Mouse (Mus musculus) cerebellum, adult 2 months (tissue): Measurements from ENCODE around the gene Olfr1415. TPM values are rescaled to one million over a fixed set of nuclear protein-coding genes. Genes with fewer than 3 reads are reported as not detected.
"Not testable (repeated sequence)": the region's sequence is repeated elsewhere in the genome, so short reads cannot be mapped to it uniquely, and the experiment has no call there.

Experiments used
- DNase-seq, 2 experiments: peaks; one replicate each; pipeline ENCODE4 v3.0.0; 2021
- H3K27ac ChIP-seq: fragments of 200-500 bp; 2 replicates; pipeline ENCODE4 v1.5.1; 2012; ENCODE audit warnings: low read length, control low read depth, inconsistent platforms; ENCODE audit not compliant: insufficient read depth
- H3K27me3 ChIP-seq: fragments of 200-500 bp; 2 replicates; pipeline ENCODE4 v1.6.1; 2012; ENCODE audit warnings: inconsistent platforms, mild to moderate bottlenecking, low read length, moderate library complexity; ENCODE audit not compliant: control insufficient read depth, insufficient read depth
- H3K4me1 ChIP-seq: fragments of 200-500 bp; 2 replicates; pipeline ENCODE4 v1.6.1; 2011; ENCODE audit warnings: low read length; ENCODE audit not compliant: control insufficient read depth, insufficient read depth
- H3K4me3 ChIP-seq: fragments of 200-500 bp; replicated peaks from 2 replicates; pipeline ENCODE3; 2011; ENCODE audit warnings: mild to moderate bottlenecking, low read depth, low read length, control low read depth; ENCODE audit not compliant: insufficient read depth
- CTCF ChIP-seq: fragments of 200-500 bp; IDR thresholded peaks from 2 replicates; pipeline ENCODE4 v1.5.1; 2011; ENCODE audit warnings: low read depth, mild to moderate bottlenecking, control low read depth, low read length, moderate library complexity, borderline replicate concordance; ENCODE audit not compliant: insufficient read depth
- POLR2A ChIP-seq: fragments of 200-500 bp; IDR thresholded peaks from 2 replicates; pipeline ENCODE4 v1.6.1; 2011; ENCODE audit warnings: low read length, control low read depth, borderline replicate concordance; ENCODE audit not compliant: insufficient read depth
- WGBS: fragments of 180-500 bp; shearing (Covaris S2); methylation state at CpG from one replicate; pipeline ENCODE4 v1.1.7; 2018; 5-methylcytosine and 5-hydroxymethylcytosine counted together
- polyA plus RNA-seq: library from polyadenylated mRNA; depleted of rRNA; stranded (reverse); fragments of >200 nt; gene quantifications from 2 replicates; pipeline ENCODE4 v1.2.3, GENCODE M21; 2012; rRNA removed

The Olfr1415 gene
- not detected in 2 replicates for polyA plus RNA-seq

- H3K27me3 ChIP-seq, result no peaks in the 10 kb centered on the region
- H3K4me1 ChIP-seq, result no peaks in the 10 kb centered on the region
- no peak within 1 kb of the TSS for H3K27ac ChIP-seq
- no peak for DNase-seq
- no peak within 1 kb of the TSS for H3K4me3 ChIP-seq
- 56% methylated on average over 2 of the region's 2 CpGs for WGBS
- TF ChIP-seq CTCF (no peak), POLR2A (no peak)
Observed at GRCm38 (mm10) chr1:92496001-92496400, at the start of gene Olfr1415. TSS of gene Olfr1415 (minus strand) at chr1:92496101.

GRCm38 (mm10) chr1:92539071-92539470 is 43.2 kb upstream of the Olfr1415 start:
- no peaks in the 10 kb centered on the region for H3K4me1 ChIP-seq
- H3K4me3 ChIP-seq, result no peak overlapping the region
- no peak overlapping the region for H3K27ac ChIP-seq
- DNase-seq, result no peak
- TF ChIP-seq POLR2A (no peak), CTCF (no peak)
- H3K27me3 ChIP-seq, result no peaks in the 10 kb centered on the region; the same call in 1 of the 2 replicates
- 22% methylated on average over 2 of the region's 2 CpGs for WGBS

GRCm38 (mm10) chr1:92536972-92537371 is 41.1 kb upstream of the Olfr1415 start:
- Histone ChIP-seq H3K27ac (no peak overlapping the region), H3K4me1 (no peaks in the 10 kb centered on the region), H3K4me3 (no peak overlapping the region), H3K27me3 (no peaks in the 10 kb centered on the region; the same call in 1 of the 2 replicates)
- no peak for TF ChIP-seq POLR2A
- TF ChIP-seq CTCF, result no peak
- no peak for DNase-seq
- WGBS, result 47% methylated on average over 5 of the region's 5 CpGs

GRCm38 (mm10) chr1:92523764-92524163 is 27.9 kb upstream of the Olfr1415 start:
- WGBS, result 80% methylated on average over 3 of the region's 3 CpGs
- no peak overlapping the region for H3K27ac ChIP-seq
- no peak for TF ChIP-seq CTCF
- no peak for TF ChIP-seq POLR2A
- no peak for DNase-seq
- no peaks in the 10 kb centered on the region for H3K4me1 ChIP-seq
- H3K27me3 ChIP-seq, result no peaks in the 10 kb centered on the region
- no peak overlapping the region for H3K4me3 ChIP-seq

GRCm38 (mm10) chr1:92521376-92521775 is 25.5 kb upstream of the Olfr1415 start:
- Histone ChIP-seq H3K27ac (no peak overlapping the region), H3K4me3 (peak overlapping the region; percentile 41), H3K4me1 (no peaks in the 10 kb centered on the region), H3K27me3 (no peaks in the 10 kb centered on the region)
- DNase-seq, result peak; percentile 57
- WGBS, result 4% methylated on average over 10 of the region's 10 CpGs
- peak; percentile 64 for TF ChIP-seq CTCF
- TF ChIP-seq POLR2A, result no peak

GRCm38 (mm10) chr1:92519046-92519445 is 23.1 kb upstream of the Olfr1415 start:
- DNase-seq, result no peak
- Histone ChIP-seq H3K27ac (no peak overlapping the region), H3K4me3 (no peak overlapping the region), H3K4me1 (no peaks in the 10 kb centered on the region), H3K27me3 (no peaks in the 10 kb centered on the region)
- TF ChIP-seq CTCF (no peak), POLR2A (no peak)
- 88% methylated on average over 6 of the region's 6 CpGs for WGBS

- no peak within 1 kb of the TSS for H3K4me3 ChIP-seq
- TF ChIP-seq CTCF (no peak), POLR2A (no peak)
Observed at GRCm38 (mm10) chr1:92518561-92518960, 22.7 kb upstream of the Olfr1415 start, which contains the start of gene Olfr1414. TSS of gene Olfr1414 (minus strand) at chr1:92518661.

GRCm38 (mm10) chr1:92515390-92515789 is 19.5 kb upstream of the Olfr1415 start:
- 86% methylated on average over 11 of the region's 11 CpGs for WGBS

More at GRCm38 (mm10) chr1:92518561-92518960, 22.7 kb upstream of the Olfr1415 start, which contains the start of gene Olfr1414:
- H3K27me3 ChIP-seq, result no peaks in the 10 kb centered on the region
- no peak within 1 kb of the TSS for H3K27ac ChIP-seq
- 88% methylated on average over 3 of the region's 3 CpGs for WGBS
- no peaks in the 10 kb centered on the region for H3K4me1 ChIP-seq
- DNase-seq, result no peak

GRCm38 (mm10) chr1:92511646-92512045 is 15.7 kb upstream of the Olfr1415 start:
- H3K4me1 ChIP-seq, H3K4me3 ChIP-seq, H3K27me3 ChIP-seq, DNase-seq, H3K27ac ChIP-seq: not testable (repeated sequence)
- WGBS, result 78% methylated on average over 5 of the region's 5 CpGs

More at GRCm38 (mm10) chr1:92515390-92515789, 19.5 kb upstream of the Olfr1415 start:
- Histone ChIP-seq H3K27ac (no peak overlapping the region), H3K27me3 (no peaks in the 10 kb centered on the region), H3K4me3 (no peak overlapping the region), H3K4me1 (no peaks in the 10 kb centered on the region)
- no peak for DNase-seq
- no peak for TF ChIP-seq CTCF
- no peak for TF ChIP-seq POLR2A
